Mouse (Mus musculus): ENCODE data around the gene 2310034G01Rik. TPM values are rescaled to one million over a fixed set of nuclear protein-coding genes. Genes with fewer than 3 reads are reported as not detected.

Gene 2310034G01Rik
- total and polyA plus RNA-seq, 3 experiments: 0.34 to 0.66 (median 0.43) TPM

DNA sequence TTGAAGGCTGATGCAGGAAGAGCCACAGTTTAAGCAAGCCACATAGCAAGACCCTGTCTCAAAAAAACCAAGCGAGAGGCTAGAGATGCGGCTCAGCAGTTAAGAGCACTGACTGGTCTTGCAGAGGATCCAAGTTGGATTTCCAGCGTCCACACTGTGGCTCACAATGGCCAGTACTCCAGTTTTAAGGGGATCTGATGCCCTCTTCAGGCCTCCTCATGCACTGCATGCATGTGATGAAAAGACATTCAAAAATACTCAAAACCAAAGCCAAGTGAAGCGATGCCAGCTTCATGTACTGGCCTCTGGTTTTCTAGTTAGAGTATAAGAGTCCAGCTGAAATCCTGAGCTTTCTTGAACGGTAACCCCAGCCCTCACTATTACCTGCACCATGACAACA, 39.8 kb upstream of the 2310034G01Rik start:
- H3K4me3 ChIP-seq: no peak overlapping the region
- H3K36me3 ChIP-seq (ENCODE audit: control insufficient read depth, insufficient read depth, low read length): peaks cover 8% of the 10 kb centered on the region
- no peak for DNase-seq
- no peak overlapping the region for H3K27ac ChIP-seq
- H3K9ac ChIP-seq (ENCODE audit: low read depth, low read length): no peak overlapping the region
- 87% methylated on average over 5 of the region's 5 CpGs for WGBS
- H3K79me2 ChIP-seq (replicated peaks; ENCODE audit: control insufficient read depth, insufficient read depth, low read length): peaks cover 5% of the 10 kb centered on the region
- no peaks in the 10 kb centered on the region for H3K27me3 ChIP-seq (ENCODE audit: control insufficient read depth, insufficient read depth, low read length)
- no peak for TF ChIP-seq EP300 (IDR thresholded peaks at IDR 0.05; ENCODE audit: insufficient read depth, low read depth, low read length)
- peak; percentile 62 for TF ChIP-seq CTCF (IDR thresholded peaks at IDR 0.05)
- peaks cover 14% of the 10 kb centered on the region for H3K4me1 ChIP-seq (ENCODE audit: control insufficient read depth, insufficient read depth, low read length)
- intact Hi-C loops (cut with DNase I): no loop called here

GRCm38 (mm10) chr19:46382275-46382674, 32.2 kb upstream of the 2310034G01Rik start:
- intact Hi-C loops (cut with DNase I): no loop called here
- H3K79me2 ChIP-seq (replicated peaks; ENCODE audit: control insufficient read depth, insufficient read depth, low read length): no peaks in the 10 kb centered on the region
- no peak overlapping the region for H3K27ac ChIP-seq
- no peak for DNase-seq
- no peaks in the 10 kb centered on the region for H3K4me1 ChIP-seq (ENCODE audit: control insufficient read depth, insufficient read depth, low read length)
- no peak overlapping the region for H3K4me3 ChIP-seq
- no peaks in the 10 kb centered on the region for H3K36me3 ChIP-seq (ENCODE audit: control insufficient read depth, insufficient read depth, low read length)
- H3K9ac ChIP-seq (ENCODE audit: low read depth, low read length): no peak overlapping the region
- no peaks in the 10 kb centered on the region for H3K27me3 ChIP-seq (ENCODE audit: control insufficient read depth, insufficient read depth, low read length)
- no peak for TF ChIP-seq EP300 (IDR thresholded peaks at IDR 0.05; ENCODE audit: insufficient read depth, low read depth, low read length)
- WGBS: 91% methylated on average over 9 of the region's 9 CpGs

- TF ChIP-seq CTCF (IDR thresholded peaks at IDR 0.05): no peak
- no peak for TF ChIP-seq EP300 (IDR thresholded peaks at IDR 0.05; ENCODE audit: insufficient read depth, low read depth, low read length)
- TF ChIP-seq POLR2A (IDR thresholded peaks at IDR 0.05; ENCODE audit: insufficient read depth, low read depth, low read length): no peak
- intact Hi-C loops (cut with DNase I): no loop called here
- no peaks in the 10 kb centered on the region for H3K79me2 ChIP-seq (replicated peaks; ENCODE audit: control insufficient read depth, insufficient read depth, low read length)
- H3K27ac ChIP-seq: no peak overlapping the region
- no peak overlapping the region for H3K4me3 ChIP-seq
- 60% methylated on average over 4 of the region's 4 CpGs for WGBS
- no peak for DNase-seq
- H3K27me3 ChIP-seq (ENCODE audit: control insufficient read depth, insufficient read depth, low read length): no peaks in the 10 kb centered on the region
- no peaks in the 10 kb centered on the region for H3K4me1 ChIP-seq (ENCODE audit: control insufficient read depth, insufficient read depth, low read length)
- H3K9ac ChIP-seq (ENCODE audit: low read depth, low read length): no peak overlapping the region
- no peaks in the 10 kb centered on the region for H3K36me3 ChIP-seq (ENCODE audit: control insufficient read depth, insufficient read depth, low read length)
These were observed 25.8 kb upstream of the 2310034G01Rik start for GRCm38 (mm10) chr19:46375891-46376290.

GRCm38 (mm10) chr19:46375489-46375888, 25.4 kb upstream of the 2310034G01Rik start:
- H3K27ac ChIP-seq: no peak overlapping the region
- whole genome bisulfite sequencing: 27% methylated on average over 5 of the region's 5 CpGs
- no peak for DNase-seq
- no peak for TF ChIP-seq CTCF (IDR thresholded peaks at IDR 0.05)
- no peak for TF ChIP-seq EP300 (IDR thresholded peaks at IDR 0.05; ENCODE audit: insufficient read depth, low read depth, low read length)
- TF ChIP-seq POLR2A (IDR thresholded peaks at IDR 0.05; ENCODE audit: insufficient read depth, low read depth, low read length): no peak
- intact Hi-C loops (cut with DNase I): no loop called here
- no peaks in the 10 kb centered on the region for H3K36me3 ChIP-seq (ENCODE audit: control insufficient read depth, insufficient read depth, low read length)
- no peaks in the 10 kb centered on the region for H3K79me2 ChIP-seq (replicated peaks; ENCODE audit: control insufficient read depth, insufficient read depth, low read length)
- no peak overlapping the region for H3K9ac ChIP-seq (ENCODE audit: low read depth, low read length)
- H3K4me3 ChIP-seq: no peak overlapping the region
- no peaks in the 10 kb centered on the region for H3K4me1 ChIP-seq (ENCODE audit: control insufficient read depth, insufficient read depth, low read length)
- H3K27me3 ChIP-seq (ENCODE audit: control insufficient read depth, insufficient read depth, low read length): no peaks in the 10 kb centered on the region

GRCm38 (mm10) chr19:46374477-46375088, 24.5 kb upstream of the 2310034G01Rik start:
- Histone ChIP-seq H3K4me3 (no peak overlapping the region), H3K36me3 (ENCODE audit: control insufficient read depth, insufficient read depth, low read length) (no peaks in the 10 kb centered on the region), H3K9ac (ENCODE audit: low read depth, low read length) (no peak overlapping the region), H3K79me2 (replicated peaks; ENCODE audit: control insufficient read depth, insufficient read depth, low read length) (no peaks in the 10 kb centered on the region), H3K27ac (no peak overlapping the region), H3K27me3 (ENCODE audit: control insufficient read depth, insufficient read depth, low read length) (no peaks in the 10 kb centered on the region), H3K4me1 (ENCODE audit: control insufficient read depth, insufficient read depth, low read length) (no peaks in the 10 kb centered on the region)
- DNase-seq: no peak
- WGBS: 58% methylated on average over 21 of the region's 21 CpGs
- TF ChIP-seq CTCF (IDR thresholded peaks at IDR 0.05): no peak
- TF ChIP-seq POLR2A (IDR thresholded peaks at IDR 0.05; ENCODE audit: insufficient read depth, low read depth, low read length): no peak
- TF ChIP-seq EP300 (IDR thresholded peaks at IDR 0.05; ENCODE audit: insufficient read depth, low read depth, low read length): no peak
- intact Hi-C loops (cut with DNase I): no loop called here

GRCm38 (mm10) chr19:46369204-46369603, 19.1 kb upstream of the 2310034G01Rik start:
- intact Hi-C loops (cut with DNase I): loop anchor here (1.0 to 2.0 kb wide), 2 partner anchors 31 to 64 kb away; partner anchors contain the start of genes Cuedc2 and Nfkb2
- DNase-seq: peak; percentile 72 to 74
- WGBS: 5% methylated on average over 4 of the region's 4 CpGs
- no peaks in the 10 kb centered on the region for H3K79me2 ChIP-seq (replicated peaks; ENCODE audit: control insufficient read depth, insufficient read depth, low read length)
- no peak overlapping the region for H3K4me3 ChIP-seq
- no peak overlapping the region for H3K27ac ChIP-seq
- peaks cover 2% of the 10 kb centered on the region; the same call in 1 of the 2 replicates for H3K4me1 ChIP-seq (ENCODE audit: control insufficient read depth, insufficient read depth, low read length)
- H3K27me3 ChIP-seq (ENCODE audit: control insufficient read depth, insufficient read depth, low read length): no peaks in the 10 kb centered on the region
- H3K36me3 ChIP-seq (ENCODE audit: control insufficient read depth, insufficient read depth, low read length): no peaks in the 10 kb centered on the region
- peak; percentile 64; the same call in 1 of the 2 replicates for TF ChIP-seq EP300 (IDR thresholded peaks at IDR 0.05; ENCODE audit: insufficient read depth, low read depth, low read length)
- TF ChIP-seq CTCF (IDR thresholded peaks at IDR 0.05): peak; percentile 88
- no peak for TF ChIP-seq POLR2A (IDR thresholded peaks at IDR 0.05; ENCODE audit: insufficient read depth, low read depth, low read length)
- H3K9ac ChIP-seq (ENCODE audit: low read depth, low read length): no peak overlapping the region
